Mouse (Mus musculus) frontal cortex, postnatal 14 days (tissue): ENCODE data around the gene Msl3.
"Not testable (repeated sequence)": the region's sequence is repeated elsewhere in the genome, so short reads cannot be mapped to it uniquely, and the experiment has no call there.

Experiments
- DNase-seq, 2 experiments: peaks; one replicate each; pipeline ENCODE4 v3.0.0; 2022; ENCODE audit warnings: low spot score in 2 of 2

The Msl3 gene

DNA sequence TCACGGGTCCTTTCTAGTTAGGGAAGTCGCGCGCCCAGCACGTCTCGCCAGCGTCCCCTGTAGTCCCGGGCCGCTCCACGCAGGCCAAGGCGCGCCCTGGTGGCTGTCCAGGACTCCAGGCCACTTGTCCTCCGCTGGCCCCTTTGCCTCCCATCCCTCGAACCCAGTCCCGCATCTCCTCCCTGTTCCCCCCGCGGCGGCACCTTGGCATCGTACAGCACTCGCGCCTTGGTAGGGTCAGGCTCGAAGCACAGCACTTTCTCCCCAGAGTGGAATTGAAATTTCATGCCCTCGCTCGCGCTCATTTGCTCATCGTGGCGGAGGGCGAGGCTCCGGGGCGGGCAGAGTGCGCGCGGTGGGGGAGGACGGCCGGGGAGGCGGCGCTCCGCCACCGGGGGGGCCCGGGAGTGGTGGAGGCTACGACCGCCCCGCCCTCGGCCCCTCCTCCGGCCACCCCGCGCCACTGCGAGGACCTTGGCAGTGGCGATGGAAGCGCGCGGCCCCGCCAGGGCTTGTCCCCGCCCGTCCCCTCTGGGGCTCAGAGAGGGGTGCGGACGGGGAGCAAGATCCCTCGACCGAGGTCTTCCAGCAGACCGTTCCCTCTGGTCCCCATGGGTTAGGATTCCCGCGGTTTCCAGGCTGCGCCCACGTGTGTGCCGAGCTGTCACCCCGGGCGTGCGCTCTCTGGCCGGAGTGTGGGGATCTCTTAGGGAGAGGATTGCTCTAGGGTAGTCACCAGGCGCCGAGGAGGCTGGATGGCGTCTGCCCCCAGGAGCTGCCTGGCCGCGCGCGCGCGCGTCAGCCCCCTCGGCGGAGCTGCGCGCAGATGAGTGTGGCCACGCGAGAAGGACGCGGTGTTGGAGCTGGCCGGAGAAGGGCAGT, at the start of gene Msl3:
Msl3 (minus strand) TSS at position 374 of the 882 bp plus-strand sequence.
- DNase-seq, result peak; percentile 49 to 63

- DNase-seq, result no peak
Measured at GRCm38 (mm10) chrX:168717969-168718368, 44.3 kb upstream of the Msl3 start.

DNA sequence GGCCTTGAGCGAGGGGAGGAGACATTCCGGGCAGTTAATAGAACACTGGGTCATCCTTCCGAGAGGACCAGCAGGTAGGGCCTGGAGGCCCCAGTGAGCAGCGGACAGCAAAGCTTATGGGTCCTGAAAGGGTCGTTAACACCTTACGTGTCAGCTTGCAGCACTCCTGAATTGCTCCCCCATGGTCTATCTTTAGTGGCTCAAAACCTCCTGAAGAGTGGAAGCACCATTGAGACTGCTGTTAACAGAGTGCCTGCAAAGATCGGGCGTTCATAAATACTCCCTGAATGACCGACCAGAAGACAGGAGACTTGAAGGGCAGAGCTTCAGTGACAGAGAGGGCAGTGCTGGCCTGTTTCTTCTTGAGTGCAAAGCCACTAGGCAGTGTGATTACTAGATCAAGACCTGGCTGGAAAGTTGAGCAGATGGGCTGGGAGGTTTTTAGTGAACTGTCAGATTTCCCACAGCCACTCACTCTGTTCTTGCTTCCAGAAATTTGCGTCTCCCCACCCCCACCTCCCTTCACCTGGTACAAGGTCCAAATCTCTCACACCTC, 787 bp upstream of the Msl3 start:
- peak in 1 of 2 experiments; percentile 13 for DNase-seq

DNA sequence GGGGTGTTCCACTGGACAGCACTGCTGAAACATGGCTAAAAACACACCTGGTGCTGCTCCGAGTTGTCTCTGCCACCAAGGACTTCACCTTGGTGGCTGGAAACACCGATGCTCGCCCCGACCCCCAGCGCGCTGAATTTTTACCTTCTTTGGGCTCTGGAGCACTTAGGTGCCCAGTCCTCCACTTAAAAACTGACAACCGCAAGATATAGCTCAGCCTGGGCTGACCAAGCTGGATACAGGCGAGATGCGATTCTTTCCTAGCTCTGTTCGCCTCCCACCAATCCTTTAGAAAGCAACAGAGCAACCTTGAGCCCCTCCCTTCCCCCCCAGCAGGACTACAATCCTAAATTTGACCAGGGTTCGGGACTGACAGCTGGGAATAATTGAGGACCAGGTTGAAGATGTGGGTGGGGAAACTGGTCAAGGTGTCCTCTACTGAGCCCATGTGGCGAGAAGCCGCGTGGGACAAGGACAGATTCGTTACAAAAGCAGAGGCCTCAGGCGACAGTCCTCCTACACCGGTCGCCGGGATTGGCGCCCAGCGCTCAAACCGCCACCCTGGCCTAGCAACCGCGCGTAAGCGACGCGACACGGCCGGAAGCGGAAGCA, 679 bp downstream of the Msl3 start:
- peak in 1 of 2 experiments; percentile 76 for DNase-seq

- DNase-seq, result peak; percentile 13 to 36
Measured at GRCm38 (mm10) chrX:168672425-168672824, 1.3 kb downstream of the Msl3 start.

- DNase-seq, result no peak
Measured at GRCm38 (mm10) chrX:168663982-168664689, 9.6 kb downstream of the Msl3 start.

GRCm38 (mm10) chrX:168660236-168660635, 13.5 kb downstream of the Msl3 start:
- DNase-seq, result no peak

DNA sequence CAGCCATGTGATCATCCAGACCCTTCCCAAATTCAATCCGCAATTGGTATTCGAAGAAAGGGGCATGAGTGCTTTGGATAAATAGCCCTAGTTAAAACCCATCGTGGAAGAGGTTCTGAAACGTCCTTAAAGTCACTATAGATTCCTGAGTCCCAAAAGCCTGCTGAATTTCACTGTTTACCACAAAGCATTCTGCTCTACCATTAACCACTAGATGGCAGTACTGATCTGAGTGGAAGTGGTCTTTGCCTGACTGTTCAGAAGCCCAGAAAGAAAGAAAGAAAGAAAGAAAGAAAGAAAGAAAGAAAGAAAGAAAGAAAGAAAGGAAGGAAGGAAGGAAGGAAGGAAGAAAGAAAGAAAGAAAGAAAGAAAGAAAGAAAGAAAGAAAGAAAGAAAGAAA, 13.9 kb downstream of the Msl3 start:
- DNase-seq, result not testable (repeated sequence)

DNA sequence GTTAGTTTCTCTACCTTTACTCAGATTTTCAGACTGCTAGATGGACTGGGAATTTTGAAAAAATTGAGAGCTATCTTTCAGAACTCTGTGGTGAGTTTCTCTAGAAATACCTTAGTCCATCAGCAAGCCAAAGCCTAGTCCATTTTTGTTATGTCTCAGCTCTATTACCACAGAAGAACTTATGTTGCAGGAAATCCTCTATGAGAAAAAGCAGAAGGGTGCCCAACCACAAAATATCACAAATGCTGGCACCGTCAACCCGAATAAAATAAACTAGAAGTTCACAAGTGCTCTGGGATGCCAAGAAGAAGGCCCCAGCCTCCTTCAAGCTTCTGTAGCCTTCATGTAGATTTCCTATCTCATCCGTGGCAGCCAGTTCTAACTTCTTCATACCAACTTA, 14.4 kb downstream of the Msl3 start:
- DNase-seq, result no peak

DNA sequence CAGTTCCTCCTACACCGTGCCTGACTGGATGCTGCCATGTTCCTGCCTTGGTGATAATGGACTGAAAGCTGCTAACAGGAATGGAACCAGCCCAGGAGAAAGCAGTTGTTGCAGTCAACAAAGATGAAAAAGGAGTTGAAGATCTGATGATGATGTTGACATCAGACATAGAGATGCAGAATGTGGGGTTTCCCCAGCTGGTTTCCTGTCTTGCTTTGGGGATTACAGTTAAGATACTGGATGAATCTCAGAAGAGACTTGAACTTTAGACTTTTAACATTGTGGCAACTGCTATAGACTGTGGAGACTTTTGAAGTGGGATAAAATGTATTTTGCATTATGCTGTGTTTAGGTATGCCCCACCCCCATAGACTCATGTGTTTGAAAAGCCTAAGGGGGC, 15.9 kb downstream of the Msl3 start:
- no peak for DNase-seq

DNA sequence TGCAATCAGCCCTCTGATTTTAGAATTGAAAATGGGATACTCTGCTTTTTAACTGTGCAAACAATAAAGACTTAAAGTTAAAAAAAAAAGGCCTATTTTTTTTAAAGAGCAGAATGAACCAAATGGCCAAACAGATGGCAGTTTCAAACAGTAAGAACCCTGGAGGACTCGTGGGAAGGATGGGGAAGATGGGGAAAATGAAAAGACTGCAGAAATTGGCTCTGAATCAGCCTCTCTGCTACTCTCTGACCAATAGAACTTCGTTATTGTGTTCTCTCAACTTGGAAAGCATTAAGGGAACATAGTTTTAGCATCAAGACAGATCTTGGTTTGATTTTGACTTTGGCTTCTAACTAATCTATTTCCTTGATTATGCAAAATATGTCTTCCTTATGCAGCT, 24.4 kb downstream of the Msl3 start:
- DNase-seq, result no peak

- no peak for DNase-seq
Measured at GRCm38 (mm10) chrX:168647746-168648145, 26.0 kb downstream of the Msl3 start.

GRCm38 (mm10) chrX:168643451-168643850, 30.2 kb downstream of the Msl3 start:
- DNase-seq, result no peak

GRCm38 (mm10) chrX:168639556-168640356, 33.9 kb downstream of the Msl3 start:
- DNase-seq, result peak; percentile 7 to 43
